Mouse (Mus musculus) hindbrain, embryonic 13.5 days (tissue): Measurements from ENCODE around the gene Klhl3. TPM values are rescaled to one million over a fixed set of nuclear protein-coding genes. Genes with fewer than 3 reads are reported as not detected.
A peak's percentile ranks its signal among the peaks of the same experiment; 100 is the strongest.

ENCODE experiments used
- ATAC-seq: fragments of 200-750 bp; cut with Nextera tagmentation; 2 replicates; pipeline ENCODE4 v1.8.0; 2017; ENCODE audit warnings: moderate TSS enrichment; ENCODE audit not compliant: low FRiP score
- H3K27ac ChIP-seq: fragments of 300-500 bp; sonication (generic); 2 replicates; pipeline ENCODE4 v1.5.1; 2015; ENCODE audit warnings: inconsistent platforms, mild to moderate bottlenecking, moderate library complexity
- H3K27me3 ChIP-seq: fragments of 300-500 bp; sonication (generic); 2 replicates; pipeline ENCODE4 v1.6.1; 2015; ENCODE audit warnings: mild to moderate bottlenecking, inconsistent platforms
- H3K36me3 ChIP-seq: fragments of 300-500 bp; sonication (generic); 2 replicates; pipeline ENCODE4 v1.6.1; 2015; ENCODE audit warnings: mild to moderate bottlenecking, inconsistent platforms
- H3K4me1 ChIP-seq: fragments of 300-500 bp; sonication (generic); replicated peaks from 2 replicates; pipeline ENCODE4 v1.6.1; 2015; ENCODE audit warnings: inconsistent platforms
- H3K4me2 ChIP-seq: fragments of 300-500 bp; sonication (generic); 2 replicates; pipeline ENCODE4 v1.6.1; 2015; ENCODE audit warnings: inconsistent platforms, mild to moderate bottlenecking, moderate library complexity
- H3K4me3 ChIP-seq: fragments of 300-500 bp; sonication (generic); 2 replicates; pipeline ENCODE4 v1.5.1; 2015; ENCODE audit warnings: mild to moderate bottlenecking, inconsistent platforms
- H3K9ac ChIP-seq: fragments of 300-500 bp; sonication (generic); 2 replicates; pipeline ENCODE4 v1.6.1; 2015; ENCODE audit warnings: mild to moderate bottlenecking, inconsistent platforms
- H3K9me3 ChIP-seq: fragments of 300-500 bp; sonication (generic); 2 replicates; pipeline ENCODE4 v1.6.1; 2016; ENCODE audit warnings: inconsistent platforms
- WGBS: fragments of 180-500 bp; shearing (Covaris S2); methylation state at CpG from one replicate; pipeline ENCODE4 v1.1.7; 2015; 5-methylcytosine and 5-hydroxymethylcytosine counted together
- polyA plus RNA-seq: library from polyadenylated mRNA; unstranded; fragments of >200 nt; fragmentation: Nextera tagmentation; extraction: Ambion mirVana; gene quantifications from 2 replicates; pipeline ENCODE4 v1.2.1, GENCODE M21; 2015

The Klhl3 gene
- 11.5 and 11.7 TPM in 2 replicates for polyA plus RNA-seq

DNA sequence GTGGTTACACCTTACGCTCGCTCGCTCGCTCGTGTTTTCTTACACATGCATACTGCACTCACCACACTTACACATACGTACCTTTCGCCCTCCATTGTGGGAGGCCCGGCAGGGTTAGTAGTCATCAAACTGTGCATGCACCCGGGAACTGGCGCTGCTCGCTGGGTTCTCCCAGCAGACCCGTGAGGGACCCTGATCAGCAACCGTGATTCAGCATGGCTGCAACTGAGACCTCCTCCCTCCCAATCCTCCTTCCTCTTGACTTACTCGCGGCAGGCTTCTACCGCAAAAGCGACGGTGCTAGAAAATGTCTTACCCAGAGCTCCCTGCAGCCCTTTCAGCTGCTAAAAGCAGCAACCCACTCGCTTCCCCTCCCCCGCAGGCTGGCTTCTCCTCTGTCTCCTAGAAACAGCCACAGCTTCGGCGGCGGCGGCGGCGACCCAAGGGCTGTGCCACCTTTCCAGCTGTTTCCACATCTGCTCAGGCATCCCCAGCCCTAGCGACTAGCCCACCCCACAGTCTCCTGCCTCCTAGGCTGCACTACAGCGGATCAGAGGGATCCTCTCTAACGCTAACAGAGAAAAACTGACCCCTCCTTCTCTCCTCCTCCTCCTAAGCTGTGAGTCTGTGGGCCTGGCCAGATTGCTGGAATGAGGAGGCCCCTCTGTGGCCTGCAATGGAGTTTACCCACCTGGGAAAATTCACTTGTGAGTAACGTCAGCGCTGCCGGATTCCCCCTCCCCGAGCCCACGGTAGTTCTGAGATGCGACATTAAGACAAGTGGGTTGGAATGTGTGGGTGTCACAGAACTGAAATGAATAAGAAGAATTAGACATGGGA lies at the start of gene Klhl3:
Gene Klhl3, minus strand, starts transcription at position 532 of the 840 bp plus-strand sequence.
- ATAC-seq = peak; percentile 93
- H3K4me2 ChIP-seq = peak within 1 kb of the TSS; percentile 76
- peak within 1 kb of the TSS; percentile 58 for H3K4me3 ChIP-seq
- H3K9me3 ChIP-seq = no peaks in the 10 kb centered on the region
- H3K27ac ChIP-seq = peak within 1 kb of the TSS; percentile 94
- H3K9ac ChIP-seq = peak within 1 kb of the TSS; percentile 74
- H3K4me1 ChIP-seq = peaks cover 29% of the 10 kb centered on the region
- whole genome bisulfite sequencing = under 1% methylated on average over 35 of the region's 35 CpGs
- H3K36me3 ChIP-seq = no peaks in the 10 kb centered on the region
- H3K27me3 ChIP-seq = no peaks in the 10 kb centered on the region

- Histone ChIP-seq H3K9ac (no peak overlapping the region), H3K27me3 (no peaks in the 10 kb centered on the region), H3K4me2 (no peak overlapping the region), H3K36me3 (peaks cover 54% of the 10 kb centered on the region), H3K4me3 (no peak overlapping the region), H3K27ac (no peak overlapping the region), H3K4me1 (peaks cover 16% of the 10 kb centered on the region), H3K9me3 (0 out of 2 replicates have a peak, but pooled peaks cover 3% of the 10 kb centered on the region)
- ATAC-seq = no peak
- 97% methylated on average over 15 of the region's 15 CpGs for WGBS
Observed at GRCm38 (mm10) chr13:58160761-58161160, 47.4 kb upstream of the Klhl3 start.

GRCm38 (mm10) chr13:58158099-58158912 lies 44.9 kb upstream of the Klhl3 start:
- Histone ChIP-seq H3K4me3 (peak overlapping the region; percentile 76), H3K27me3 (no peaks in the 10 kb centered on the region), H3K4me1 (peaks cover 16% of the 10 kb centered on the region), H3K36me3 (peaks cover 35% of the 10 kb centered on the region), H3K27ac (peak overlapping the region; percentile 77), H3K4me2 (peak overlapping the region; percentile 83), H3K9ac (peak overlapping the region; percentile 87), H3K9me3 (0 out of 2 replicates have a peak, but pooled peaks cover 3% of the 10 kb centered on the region)
- WGBS = 12% methylated on average over 16 of the region's 16 CpGs
- ATAC-seq = peak; percentile 65

DNA sequence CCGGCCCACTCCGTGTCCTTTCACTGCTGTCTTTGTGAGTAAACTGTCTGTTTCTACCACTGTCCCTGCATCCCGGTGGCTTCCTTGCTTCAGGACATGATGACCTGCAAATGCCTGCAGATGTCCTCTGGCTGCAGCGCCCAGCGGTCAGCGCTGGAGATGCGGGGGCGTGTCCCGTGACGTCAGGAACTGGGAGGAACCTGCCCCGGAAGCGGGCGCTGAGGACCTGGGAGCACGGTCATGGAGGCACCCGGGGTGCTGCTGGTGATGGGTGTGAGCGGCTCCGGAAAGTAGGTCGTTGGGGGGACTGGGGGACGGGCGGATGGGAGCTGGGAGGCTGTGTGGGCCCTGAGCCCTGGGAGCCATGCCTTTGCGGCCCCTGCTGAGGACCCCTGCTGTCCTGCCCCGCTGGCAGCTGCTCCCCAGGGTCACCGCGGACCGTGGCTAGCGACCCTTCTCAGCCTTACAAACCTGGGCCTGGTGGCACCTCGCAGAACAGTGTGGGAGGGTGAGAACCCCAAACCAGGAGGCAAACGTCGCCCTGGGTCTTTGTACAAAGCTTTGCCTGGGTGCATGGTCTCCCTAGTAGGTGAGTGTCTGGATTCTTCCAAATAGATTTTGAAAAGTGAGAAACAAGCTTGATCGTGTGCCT lies 44.2 kb upstream of the Klhl3 start, which contains the start of gene Idnk:
Gene Idnk, plus strand, starts transcription at position 203 of the 652 bp plus-strand sequence.
- Histone ChIP-seq H3K36me3 (peaks cover 29% of the 10 kb centered on the region), H3K4me3 (peak within 1 kb of the TSS; percentile 76), H3K4me1 (peaks cover 16% of the 10 kb centered on the region), H3K4me2 (peak within 1 kb of the TSS; percentile 83), H3K27me3 (no peaks in the 10 kb centered on the region), H3K9ac (peak within 1 kb of the TSS; percentile 87), H3K27ac (peak within 1 kb of the TSS; percentile 77), H3K9me3 (0 out of 2 replicates have a peak, but pooled peaks cover 3% of the 10 kb centered on the region)
- under 1% methylated on average over 27 of the region's 30 CpGs for WGBS
- ATAC-seq = peak; percentile 85

- Histone ChIP-seq H3K27ac (peak overlapping the region; percentile 77), H3K4me1 (peaks cover 16% of the 10 kb centered on the region), H3K9me3 (0 out of 2 replicates have a peak, but pooled peaks cover 3% of the 10 kb centered on the region), H3K27me3 (no peaks in the 10 kb centered on the region), H3K36me3 (peaks cover 25% of the 10 kb centered on the region), H3K4me3 (peak overlapping the region; percentile 76), H3K9ac (peak overlapping the region; percentile 87), H3K4me2 (peak overlapping the region; percentile 83)
- 31% methylated on average over 8 of the region's 8 CpGs for WGBS
- peak; percentile 18; the same call in 1 of the 2 replicates for ATAC-seq
Observed at GRCm38 (mm10) chr13:58157036-58157435, 43.6 kb upstream of the Klhl3 start.

GRCm38 (mm10) chr13:58156031-58156430 lies 42.6 kb upstream of the Klhl3 start:
- Histone ChIP-seq H3K27ac (no peak overlapping the region), H3K27me3 (no peaks in the 10 kb centered on the region), H3K9ac (no peak overlapping the region), H3K36me3 (peaks cover 15% of the 10 kb centered on the region), H3K4me3 (no peak overlapping the region), H3K9me3 (no peaks in the 10 kb centered on the region), H3K4me2 (no peak overlapping the region), H3K4me1 (peaks cover 16% of the 10 kb centered on the region)
- no peak for ATAC-seq
- WGBS = 88% methylated on average over 2 of the region's 2 CpGs

- no peak for ATAC-seq
- no peak overlapping the region for H3K4me2 ChIP-seq
- peaks cover 11% of the 10 kb centered on the region for H3K4me1 ChIP-seq
- H3K9ac ChIP-seq = no peak overlapping the region
- no peaks in the 10 kb centered on the region for H3K36me3 ChIP-seq
- no peaks in the 10 kb centered on the region for H3K9me3 ChIP-seq
- no peak overlapping the region for H3K4me3 ChIP-seq
- 83% methylated on average over 11 of the region's 11 CpGs for WGBS
- H3K27me3 ChIP-seq = no peaks in the 10 kb centered on the region
- H3K27ac ChIP-seq = no peak overlapping the region
Observed at GRCm38 (mm10) chr13:58150442-58150841, 37.0 kb upstream of the Klhl3 start.

DNA sequence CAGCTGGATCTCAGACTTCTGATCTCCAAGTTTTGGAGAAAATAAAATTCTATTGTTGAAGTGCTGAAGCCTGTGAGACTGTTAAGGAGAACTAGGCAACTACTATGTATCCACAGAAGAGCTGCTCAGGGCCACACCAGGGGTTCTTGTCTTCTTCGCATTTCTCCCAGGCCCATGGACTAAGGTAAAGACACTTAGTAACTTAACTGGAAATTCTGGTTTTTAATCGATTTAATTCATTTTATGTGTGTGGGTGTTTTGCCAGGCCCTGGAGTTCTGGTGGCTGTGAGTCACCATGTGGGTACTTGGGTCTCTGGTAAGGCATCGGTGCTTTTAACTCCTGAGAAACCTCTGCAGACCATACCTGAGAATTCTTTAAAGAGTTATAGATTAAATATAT lies 36.2 kb upstream of the Klhl3 start:
- no peak overlapping the region for H3K4me2 ChIP-seq
- no peak overlapping the region for H3K27ac ChIP-seq
- H3K36me3 ChIP-seq = no peaks in the 10 kb centered on the region
- WGBS = 88% methylated on average over 3 of the region's 3 CpGs
- H3K27me3 ChIP-seq = no peaks in the 10 kb centered on the region
- H3K4me1 ChIP-seq = peaks cover 11% of the 10 kb centered on the region
- no peak overlapping the region for H3K9ac ChIP-seq
- no peaks in the 10 kb centered on the region for H3K9me3 ChIP-seq
- H3K4me3 ChIP-seq = no peak overlapping the region
- ATAC-seq = no peak

GRCm38 (mm10) chr13:58149033-58149558 lies 35.7 kb upstream of the Klhl3 start:
- 0 out of 2 replicates have a peak, but pooled peaks have one; percentile 63 for ATAC-seq
- Histone ChIP-seq H3K9me3 (no peaks in the 10 kb centered on the region), H3K4me3 (peak overlapping the region; percentile 38), H3K4me1 (peaks cover 11% of the 10 kb centered on the region), H3K27ac (no peak overlapping the region), H3K27me3 (no peaks in the 10 kb centered on the region), H3K36me3 (no peaks in the 10 kb centered on the region), H3K9ac (no peak overlapping the region), H3K4me2 (peak overlapping the region; percentile 56)
- WGBS = 45% methylated on average over 5 of the region's 5 CpGs

DNA sequence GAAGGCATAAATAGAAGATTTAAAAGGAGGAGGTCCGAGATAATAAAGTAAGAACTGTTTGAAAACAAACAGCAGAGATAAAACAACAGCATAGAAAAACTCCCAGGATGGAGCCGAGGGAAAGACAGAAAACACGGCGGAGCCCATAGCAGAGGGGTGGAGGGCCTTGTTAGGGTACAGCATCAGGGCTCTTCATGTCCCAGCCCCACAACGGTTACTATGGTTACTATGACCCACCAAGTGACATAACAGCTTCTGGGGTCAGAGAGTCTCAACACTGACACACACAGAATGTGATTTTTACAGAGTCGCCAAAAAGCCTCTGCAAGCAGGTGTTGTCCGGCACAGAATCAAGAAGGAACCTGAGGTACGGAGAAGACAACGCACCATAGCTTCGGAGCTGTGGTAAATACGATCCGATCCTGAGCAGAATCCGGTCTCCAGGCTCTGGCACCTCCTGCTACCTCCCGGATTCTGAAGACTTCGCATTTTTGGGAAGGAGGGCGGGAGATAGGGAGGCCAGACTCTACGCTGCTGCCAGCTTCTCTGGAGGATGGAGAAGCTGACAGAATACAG lies 35.0 kb upstream of the Klhl3 start:
- peak; percentile 91 for ATAC-seq
- 1% methylated on average over 17 of the region's 17 CpGs for WGBS
- no peaks in the 10 kb centered on the region for H3K27me3 ChIP-seq
- H3K27ac ChIP-seq = no peak overlapping the region
- peak overlapping the region; percentile 26; the same call in 1 of the 2 replicates for H3K9ac ChIP-seq
- H3K9me3 ChIP-seq = no peaks in the 10 kb centered on the region
- no peaks in the 10 kb centered on the region for H3K36me3 ChIP-seq
- peak overlapping the region; percentile 38 for H3K4me3 ChIP-seq
- H3K4me1 ChIP-seq = peaks cover 11% of the 10 kb centered on the region
- peak overlapping the region; percentile 56 for H3K4me2 ChIP-seq

- Histone ChIP-seq H3K9me3 (no peaks in the 10 kb centered on the region), H3K4me1 (peaks cover 11% of the 10 kb centered on the region), H3K4me3 (no peak overlapping the region), H3K36me3 (no peaks in the 10 kb centered on the region), H3K9ac (no peak overlapping the region), H3K27me3 (no peaks in the 10 kb centered on the region), H3K27ac (no peak overlapping the region), H3K4me2 (no peak overlapping the region)
- no peak for ATAC-seq
- 77% methylated on average over 1 of the region's 1 CpGs for WGBS
Observed at GRCm38 (mm10) chr13:58147760-58148159, 34.4 kb upstream of the Klhl3 start.
